Mouse (Mus musculus) liver, embryonic 14 days (tissue): ENCODE data around the gene Hephl1. TPM values are rescaled to one million over a fixed set of nuclear protein-coding genes. Genes with fewer than 3 reads are reported as not detected.

Experiments
- polyA plus RNA-seq: library from polyadenylated mRNA; depleted of rRNA; stranded (reverse); fragments of >200 nt; gene quantifications from 2 replicates; pipeline ENCODE4 v1.2.3, GENCODE M21; 2012; rRNA removed

Gene Hephl1
- polyA plus RNA-seq = not detected in 2 replicates

DNA sequence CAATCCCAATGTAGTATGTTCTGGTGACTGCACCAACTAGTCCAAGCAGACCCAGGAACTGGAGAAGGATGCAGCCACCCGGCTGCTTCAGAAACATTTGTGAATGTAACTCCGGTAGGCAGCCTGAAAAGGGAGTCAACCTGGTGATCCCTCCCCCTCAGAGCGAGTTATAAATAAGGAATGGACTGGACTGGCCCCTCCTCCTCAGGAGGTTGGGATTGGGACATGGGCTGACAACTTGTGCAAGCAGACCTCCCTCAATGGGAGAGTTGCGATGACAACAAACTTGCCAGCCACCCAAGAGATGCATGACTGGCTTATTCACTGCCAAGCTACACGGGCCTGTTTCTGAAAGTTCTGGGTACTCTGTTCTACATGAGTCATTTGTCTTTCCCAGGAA, at the start of gene Hephl1:
Gene Hephl1, minus strand, starts transcription at position 101 of the 400 bp plus-strand sequence.

DNA sequence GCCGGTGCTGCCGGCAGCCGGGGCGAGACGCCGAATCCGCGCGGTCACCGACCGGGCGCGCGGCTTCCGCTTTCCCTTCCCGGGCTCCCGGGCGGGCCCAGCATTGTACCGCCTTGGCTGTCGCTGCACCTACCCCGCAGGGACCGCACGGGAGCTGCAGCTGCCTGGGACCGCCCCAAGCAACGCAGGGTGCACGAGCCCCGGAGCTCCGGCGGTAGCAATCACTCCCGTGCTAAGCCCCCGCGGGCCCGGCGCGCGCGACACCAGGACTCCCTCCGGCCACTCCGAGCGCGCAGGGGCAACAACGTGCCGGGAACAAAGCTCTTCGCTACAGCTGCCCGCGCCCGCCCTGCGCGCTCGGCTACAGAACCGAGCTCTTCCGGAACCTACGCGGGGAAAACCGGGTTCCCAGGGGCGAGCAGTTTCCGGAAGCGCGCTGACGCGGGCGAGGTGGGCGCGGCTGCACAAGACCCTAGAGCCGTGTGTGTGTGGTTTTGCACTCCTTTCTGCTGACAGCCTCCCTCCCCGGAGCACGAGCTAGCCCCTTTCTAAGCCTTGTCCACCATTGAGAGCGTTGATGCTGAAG, 66.7 kb downstream of the Hephl1 start, which contains the start of gene Panx1:
Gene Panx1, minus strand, starts transcription at position 395 of the 586 bp plus-strand sequence.

Other genes starting within 250 kb of the Hephl1 start
- not detected in 2 replicates for gene Izumo1r, start 208.2 kb downstream of the Hephl1 start, polyA plus RNA-seq
- 2.4 and 2.5 TPM in 2 replicates for gene Panx1, start 66.6 kb downstream of the Hephl1 start, polyA plus RNA-seq
- 0.28 and 0.36 TPM in 2 replicates for gene Vstm5, start 126.9 kb upstream of the Hephl1 start, polyA plus RNA-seq
- gene Med17, start 167.8 kb upstream of the Hephl1 start, polyA plus RNA-seq = 14.9 and 17.3 TPM in 2 replicates
- gene Taf1d, start 194.1 kb upstream of the Hephl1 start, polyA plus RNA-seq = 70.6 and 71.1 TPM in 2 replicates
- gene 4931406C07Rik, start 194.3 kb upstream of the Hephl1 start, polyA plus RNA-seq = 5.8 and 6.8 TPM in 2 replicates
- 14.8 and 16.9 TPM in 2 replicates for gene Cep295, start 245.7 kb upstream of the Hephl1 start, polyA plus RNA-seq